Mouse (Mus musculus): Measurements from ENCODE around the gene Rab40b. TPM values are rescaled to one million over a fixed set of nuclear protein-coding genes. Genes with fewer than 3 reads are reported as not detected.

The Rab40b gene
- total RNA-seq, 2 experiments from 2014 or later = 5.6 to 6.7 TPM

Small RNA genes within 50 kb of the gene (microRNA-seq; reads per million reads assigned to microRNA genes)
- 1.2 reads per million for gene Mir7236

Other genes starting within 250 kb of the Rab40b start
- not detected for gene Tex19.1, start 242.1 kb downstream of the Rab40b start, total RNA-seq (2021)
- gene Uts2r, start 228.0 kb downstream of the Rab40b start, total RNA-seq (2021) = not detected
- 10 to 100 TPM in 1 of 2 experiments, 1 to 10 TPM in 1; 9.1 to 11.5 TPM for gene Hexdc, start 183.8 kb downstream of the Rab40b start, total RNA-seq (2021)
- gene Ogfod3, start 183.5 kb downstream of the Rab40b start, total RNA-seq (2021) = 10 to 100 TPM; 22.6 to 30.5 TPM
- 10 to 100 TPM; 20.6 to 21.0 TPM for gene Cybc1, start 158.9 kb downstream of the Rab40b start, total RNA-seq (2021)
- gene Narf, start 151.0 kb downstream of the Rab40b start, total RNA-seq (2021) = 10 to 100 TPM; 18.7 to 27.3 TPM
- 10 to 100 TPM; 35.0 to 45.5 TPM for gene Foxk2, start 128.3 kb downstream of the Rab40b start, total RNA-seq (2021)
- 10 to 100 TPM; 56.7 to 67.2 TPM for gene Wdr45b, start 33.8 kb downstream of the Rab40b start, total RNA-seq (2021)
- gene Fn3krp, start 33.1 kb upstream of the Rab40b start, total RNA-seq (2021) = 10 to 100 TPM; 15.1 to 17.8 TPM
- gene Fn3k, start 46.7 kb upstream of the Rab40b start, total RNA-seq (2021) = 1 to 10 TPM; 4.4 to 6.9 TPM
- 10 to 100 TPM; 31.5 to 39.4 TPM for gene Tbcd, start 63.7 kb upstream of the Rab40b start, total RNA-seq (2021)
- gene Zfp750, start 131.1 kb upstream of the Rab40b start, total RNA-seq (2021) = under 1 TPM in 1 of 2 experiments, not detected in 1; 0.40 TPM

Measured in adrenal gland, postnatal 36 days (tissue).